Mouse (Mus musculus): Measurements from ENCODE around the gene Btbd2.

GRCm38 (mm10) chr10:80650392-80650791, 6.5 kb downstream of the Btbd2 start:
- TF ChIP-seq GATA1 (IDR thresholded peaks at IDR 0.05; ENCODE audit: low read depth, low read length) (no peak), POLR2AphosphoS2 (IDR thresholded peaks at IDR 0.05; ENCODE audit: low read length) (no peak), CTCF (IDR thresholded peaks at IDR 0.05 in 2 of 3, conservative IDR thresholded peaks at IDR 0.05 in 1 of 3; ENCODE audit: control insufficient read depth in 1 of 3, insufficient read depth in 1 of 3, low read depth in 2 of 3, low read length in 3 of 3, poor library complexity in 1 of 3, severe bottlenecking in 1 of 3) (no peak), POLR2A (IDR thresholded peaks at IDR 0.05; ENCODE audit: control insufficient read depth in 1 of 2, insufficient read depth in 1 of 2, low read depth in 1 of 2, low read length in 2 of 2, poor library complexity in 1 of 2) (no peak), MAX (IDR thresholded peaks at IDR 0.05; ENCODE audit: low read length) (no peak), USF1 (IDR thresholded peaks at IDR 0.05; ENCODE audit: low read depth, low read length) (no peak), E2F4 (IDR thresholded peaks at IDR 0.05; ENCODE audit: borderline replicate concordance, low read depth, low read length) (no peak), ZC3H11A (IDR thresholded peaks at IDR 0.05; ENCODE audit: low read depth, low read length) (no peak), ELF1 (IDR thresholded peaks at IDR 0.05; ENCODE audit: low read depth, low read length) (no peak), ZNF384 (IDR thresholded peaks at IDR 0.05; ENCODE audit: low read depth, low read length) (no peak), MXI1 (IDR thresholded peaks at IDR 0.05; ENCODE audit: low read depth, low read length) (no peak), NELFE (IDR thresholded peaks at IDR 0.05; ENCODE audit: low read depth, low read length) (no peak), EP300 (IDR thresholded peaks at IDR 0.05; ENCODE audit: low read depth in 1 of 2, low read length in 2 of 2) (no peak), NRF1 (IDR thresholded peaks at IDR 0.05; ENCODE audit: insufficient read depth, low read depth, low read length, poor library complexity, severe bottlenecking) (no peak)
